Mouse (Mus musculus) thymus, adult 2 months (tissue): ENCODE measurements around the gene Chst8.

ENCODE experiments used
- CTCF ChIP-seq: fragments of 200-500 bp; IDR thresholded peaks from 2 replicates; pipeline ENCODE4 v1.5.1; 2012; ENCODE audit warnings: mild to moderate bottlenecking, control low read depth, low read length, moderate library complexity, borderline replicate concordance; ENCODE audit not compliant: control insufficient read depth, poor library complexity, insufficient read depth; ENCODE audit errors: extremely low read depth
- POLR2A ChIP-seq: fragments of 200-500 bp; IDR thresholded peaks from 2 replicates; pipeline ENCODE4 v1.6.1; 2012; ENCODE audit warnings: mild to moderate bottlenecking, low read length, control low read depth, moderate library complexity; ENCODE audit not compliant: control insufficient read depth, poor library complexity, insufficient read depth; ENCODE audit errors: extremely low read depth

DNA sequence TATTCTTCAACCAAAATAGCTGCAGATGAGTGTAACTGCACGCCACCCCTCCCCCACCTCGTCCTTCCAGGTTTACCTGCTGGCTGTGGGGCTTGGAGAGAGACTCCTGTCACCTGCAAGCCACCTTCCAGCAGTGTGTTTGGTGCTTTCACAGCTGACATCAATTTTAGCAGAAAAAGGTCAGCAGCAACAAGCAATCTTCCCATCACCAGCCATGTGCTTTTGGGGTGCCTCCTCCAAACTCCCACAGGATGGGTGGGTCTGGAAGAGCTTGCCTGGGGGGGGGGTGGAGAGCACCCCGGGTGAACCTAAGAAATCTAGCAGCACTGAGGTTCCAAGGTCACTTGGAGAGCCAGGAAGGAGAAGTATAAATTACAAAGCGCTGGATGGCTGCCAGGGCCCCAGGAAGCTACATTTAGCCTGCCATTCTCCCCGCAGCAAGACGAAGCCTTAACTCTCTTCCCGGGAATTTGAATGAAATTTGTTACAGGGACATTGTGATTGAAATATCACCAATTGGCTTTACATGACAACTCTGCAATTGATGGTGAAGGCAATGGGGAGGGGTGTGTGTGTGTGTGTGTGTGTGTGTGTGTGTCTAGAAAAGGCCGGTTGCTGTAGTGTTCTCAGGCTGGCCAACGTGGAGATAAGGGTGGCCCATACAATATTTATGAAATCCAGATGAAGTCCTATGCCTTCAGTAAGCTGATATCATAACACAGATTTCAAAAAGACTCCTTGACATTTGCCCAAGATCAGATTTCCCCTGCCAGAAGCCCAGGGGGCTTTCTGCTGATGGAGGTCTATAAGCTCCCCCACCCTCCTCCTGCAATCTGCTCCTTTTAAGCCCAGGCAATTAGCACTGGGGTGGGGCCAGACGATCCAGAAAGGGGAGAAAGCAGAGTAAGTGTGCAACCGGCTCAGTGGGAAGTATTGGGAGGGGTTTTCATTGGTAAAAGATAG lies 13.8 kb downstream of the Chst8 start:
- TF ChIP-seq POLR2A (no peak), CTCF (no peak)
